Mouse (Mus musculus): ENCODE measurements around the gene Btbd35f28.

Btbd35f28 gene

GRCm38 (mm10) chrX:4196276-4196675 lies at the start of gene Btbd35f28:
Gene Btbd35f28, plus strand, starts transcription at chrX:4196576.
- in situ Hi-C loops (cut with MboI, MseI): loop anchor here in 1 of 2 experiments (25.0 kb wide), 1 partner anchor 741 kb away; no protein-coding TSS in a partner anchor

Measured in T-helper 17 cell (primary cell).